In genomic region chr5:121385461-121386119, GRCm38 (mm10) we compare ENCODE assay signal across 8 mouse cellular contexts. TPM values are rescaled to one million over a fixed set of nuclear protein-coding genes. Genes with fewer than 3 reads are reported as not detected.
A peak's percentile ranks its signal among the peaks of the same experiment; 100 is the strongest.
DNase-seq lines count a peak whose midpoint lies in the region; ATAC-seq lines count a peak whose summit lies in the region.

Gene Trafd1, minus strand, starts transcription at chr5:121385632.

- WGBS in embryonic facial prominence, embryonic 14.5 days: 0% methylated on average over 16 of the region's 45 CpGs
- under 1% methylated on average over 37 of the region's 45 CpGs for WGBS in kidney, embryonic 14.5 days
- under 1% methylated on average over 34 of the region's 45 CpGs for WGBS in limb, embryonic 15.5 days

- ATAC-seq in embryonic facial prominence, embryonic 14.5 days (ENCODE audit: low read depth): peak; percentile 97
- ATAC-seq in kidney, embryonic 14.5 days (ENCODE audit: low FRiP score, low TSS enrichment): peak; percentile 97
- ATAC-seq in limb, embryonic 15.5 days (ENCODE audit: insufficient number of reproducible peaks, low FRiP score, low TSS enrichment, low read depth): peak; percentile 93

- H3K4me3 ChIP-seq in embryonic facial prominence, embryonic 14.5 days (ENCODE audit: low read depth, low read length): peak within 1 kb of the TSS; percentile 77
- peak within 1 kb of the TSS; percentile 80 for H3K4me3 ChIP-seq in kidney, embryonic 14.5 days (ENCODE audit: low read length)
- H3K4me3 ChIP-seq in limb, embryonic 15.5 days: peak within 1 kb of the TSS; percentile 68

- DNase-seq in 3T3-L1 (ENCODE audit: low read depth, low spot score): peak; percentile 97
- DNase-seq in adrenal gland, postnatal 4 days (ENCODE audit: low spot score in 2 of 2): peak; percentile 88 to 90
- DNase-seq in embryonic facial prominence, embryonic 14.5 days (ENCODE audit: low spot score): peak; percentile 97
- DNase-seq in heart, adult 8-10 months (ENCODE audit: low spot score): peak; percentile 95
- peak; percentile 79 to 85 for DNase-seq in monocyte, adult 2 months (ENCODE audit: low read depth in 1 of 2, low spot score in 2 of 2)
- peak; percentile 92 to 93 for DNase-seq in spleen, postnatal 36 days (ENCODE audit: low spot score in 2 of 2)

- peak within 1 kb of the TSS; percentile 58 for H3K4me2 ChIP-seq in embryonic facial prominence, embryonic 14.5 days (ENCODE audit: low read depth, low read length)
- peak within 1 kb of the TSS; percentile 68 for H3K4me2 ChIP-seq in kidney, embryonic 14.5 days (replicated peaks; ENCODE audit: low read depth, low read length)
- peak within 1 kb of the TSS; percentile 73 for H3K4me2 ChIP-seq in limb, embryonic 15.5 days

- peak within 1 kb of the TSS; percentile 87 for H3K27ac ChIP-seq in embryonic facial prominence, embryonic 14.5 days (replicated peaks; ENCODE audit: low read depth, low read length)
- peak within 1 kb of the TSS; percentile 48; the same call in 1 of the 2 replicates for H3K27ac ChIP-seq in kidney, embryonic 14.5 days (ENCODE audit: low read depth, low read length)
- peak within 1 kb of the TSS; percentile 82 for H3K27ac ChIP-seq in limb, embryonic 15.5 days

- H3K36me3 ChIP-seq in embryonic facial prominence, embryonic 14.5 days (ENCODE audit: control insufficient read depth, insufficient read depth, low read length): peaks cover 21% of the 10 kb centered on the region
- peaks cover 14% of the 10 kb centered on the region for H3K36me3 ChIP-seq in kidney, embryonic 14.5 days (ENCODE audit: control insufficient read depth, insufficient read depth, low read length)
- H3K36me3 ChIP-seq in limb, embryonic 15.5 days: peaks cover 19% of the 10 kb centered on the region

- H3K9me3 ChIP-seq in embryonic facial prominence, embryonic 14.5 days (ENCODE audit: control insufficient read depth, low read length): peaks cover 3% of the 10 kb centered on the region; the same call in 1 of the 2 replicates
- 0 out of 2 replicates have a peak, but pooled peaks cover 2% of the 10 kb centered on the region for H3K9me3 ChIP-seq in kidney, embryonic 14.5 days (ENCODE audit: control insufficient read depth, low read length)
- H3K9me3 ChIP-seq in limb, embryonic 15.5 days: no peaks in the 10 kb centered on the region

- peaks cover 6% of the 10 kb centered on the region for H3K4me1 ChIP-seq in embryonic facial prominence, embryonic 14.5 days (ENCODE audit: control insufficient read depth, insufficient read depth, low read length)
- H3K4me1 ChIP-seq in kidney, embryonic 14.5 days (ENCODE audit: control insufficient read depth, insufficient read depth, low read length): no peaks in the 10 kb centered on the region
- peaks cover 29% of the 10 kb centered on the region for H3K4me1 ChIP-seq in limb, embryonic 15.5 days

- H3K27me3 ChIP-seq in embryonic facial prominence, embryonic 14.5 days (replicated peaks; ENCODE audit: control insufficient read depth, insufficient read depth, low read length): no peaks in the 10 kb centered on the region
- H3K27me3 ChIP-seq in kidney, embryonic 14.5 days (ENCODE audit: control insufficient read depth, insufficient read depth, low read length): no peaks in the 10 kb centered on the region
- no peaks in the 10 kb centered on the region for H3K27me3 ChIP-seq in limb, embryonic 15.5 days

- peak within 1 kb of the TSS; percentile 85 for H3K9ac ChIP-seq in embryonic facial prominence, embryonic 14.5 days (ENCODE audit: low read depth, low read length)
- peak within 1 kb of the TSS; percentile 76 for H3K9ac ChIP-seq in kidney, embryonic 14.5 days (ENCODE audit: low read depth, low read length)
- H3K9ac ChIP-seq in limb, embryonic 15.5 days: peak within 1 kb of the TSS; percentile 58

RNA-seq across cellular contexts. Expression of gene Trafd1, which starts in this region (rescaled TPM):
- total RNA-seq in adrenal gland, postnatal 4 days (2021): 10 to 100 TPM; 58.7 to 77.7 TPM
- polyA plus RNA-seq in embryonic facial prominence, embryonic 14.5 days (2014; fragmentation: Nextera tagmentation; extraction: Ambion mirVana): 71.8 and 75.8 TPM in 2 replicates
- total RNA-seq in heart, adult 8-10 months (2022): 10 to 100 TPM; 52.5 to 62.3 (median 57.9) TPM
- polyA plus RNA-seq in kidney, embryonic 14.5 days (2014; fragmentation: Nextera tagmentation; extraction: Ambion mirVana): 31.6 and 50.1 TPM in 2 replicates
- polyA plus RNA-seq in limb, embryonic 15.5 days (2015; fragmentation: Nextera tagmentation; extraction: Ambion mirVana): 74.4 and 75.9 TPM in 2 replicates

Comparison
In these comparisons a context has a peak if more than half of its experiments do, and no peak if none do; other contexts are left out.
1. Peak in every context shown above with its lines: DNase-seq, ATAC-seq, H3K4me3 ChIP-seq and H3K27ac ChIP-seq.